Mouse (Mus musculus): ENCODE results near the gene Tmem234.

DNA sequence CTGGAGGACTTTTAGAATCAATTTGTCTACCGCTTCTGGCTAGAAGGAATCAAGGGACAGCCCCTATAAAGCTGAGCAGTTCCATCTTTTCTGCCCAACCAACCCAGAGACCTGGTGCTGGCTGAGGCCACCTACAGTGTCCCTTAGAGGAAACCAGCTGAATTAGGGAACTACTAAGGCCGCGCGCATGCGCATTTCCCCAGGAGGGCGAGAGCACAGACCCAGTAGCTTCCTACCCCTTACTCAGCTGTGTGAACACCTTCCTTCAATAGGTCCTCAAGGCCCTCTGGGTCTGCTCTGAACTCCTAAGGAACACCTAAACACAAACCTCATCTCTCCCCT is 24.5 kb downstream of the Tmem234 start:
- TF ChIP-seq EP300 (optimal IDR thresholded peaks at IDR 0.05) (no peak), CTCF (IDR thresholded peaks at IDR 0.05; ENCODE audit: low read depth) (no peak)

All from stomach, postnatal 0 days (tissue).